Mouse (Mus musculus): Measurements from ENCODE around the gene Gtf2ird1.
A peak's percentile ranks its signal among the peaks of the same experiment; 100 is the strongest.
"Not testable (repeated sequence)": the region's sequence is repeated elsewhere in the genome, so short reads cannot be mapped to it uniquely, and the experiment has no call there.

The Gtf2ird1 gene

DNA sequence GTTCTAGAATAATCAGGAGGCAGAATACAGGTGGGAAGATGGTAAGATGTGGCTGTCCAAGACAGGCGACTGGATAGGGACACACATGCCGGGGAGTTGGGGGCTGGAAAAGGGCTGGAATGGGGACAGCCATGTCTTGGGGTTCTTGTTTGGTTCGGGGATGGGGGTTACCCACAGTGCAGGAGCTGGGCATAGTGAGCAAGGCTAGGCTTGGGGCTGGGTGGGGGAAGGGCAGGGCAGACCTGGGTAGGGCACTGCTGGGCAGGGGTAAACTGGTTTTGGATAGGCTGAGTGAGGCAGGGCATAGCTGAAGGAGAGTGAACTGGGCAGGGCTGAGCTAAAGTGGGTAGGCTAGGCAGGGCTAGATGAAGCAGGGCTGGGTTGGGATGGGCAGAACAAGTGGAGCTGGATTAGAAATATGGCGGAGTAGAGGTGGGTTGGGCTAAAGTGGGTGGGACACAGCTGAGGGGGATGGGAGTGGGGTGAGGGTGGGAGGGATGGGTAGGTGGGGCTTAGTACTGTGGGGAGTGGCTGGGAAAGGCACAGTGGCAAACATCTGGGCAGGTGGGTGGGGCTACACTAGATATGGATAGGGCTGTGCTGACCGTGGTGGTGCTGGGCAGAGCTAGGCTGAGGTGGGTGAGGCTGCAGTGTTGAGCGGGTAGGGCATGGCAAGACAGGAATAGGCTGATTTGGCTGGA is 46.8 kb downstream of the Gtf2ird1 start:
- no peak for DNase-seq (ENCODE audit: low spot score in 2 of 2)

DNA sequence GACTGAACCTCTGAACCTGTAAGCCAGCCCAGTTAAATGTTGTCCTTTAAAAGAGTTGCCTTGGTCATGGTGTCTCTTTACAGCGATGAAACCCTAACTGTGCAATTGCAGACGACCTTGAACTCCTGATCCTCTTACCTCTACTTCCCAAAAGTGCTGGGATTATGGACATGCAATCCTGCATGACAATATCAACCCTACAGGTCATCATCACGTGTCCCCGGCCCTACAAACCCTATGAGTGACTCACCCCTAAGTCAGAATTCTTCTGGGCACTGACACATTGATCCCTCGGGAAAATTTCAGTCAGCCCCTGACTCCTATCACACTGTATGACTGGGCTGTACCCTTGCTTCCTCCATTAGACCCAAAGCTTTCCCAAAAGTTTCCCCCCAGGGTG is 48.4 kb downstream of the Gtf2ird1 start:
- DNase-seq (ENCODE audit: low spot score in 2 of 2) = no peak

DNA sequence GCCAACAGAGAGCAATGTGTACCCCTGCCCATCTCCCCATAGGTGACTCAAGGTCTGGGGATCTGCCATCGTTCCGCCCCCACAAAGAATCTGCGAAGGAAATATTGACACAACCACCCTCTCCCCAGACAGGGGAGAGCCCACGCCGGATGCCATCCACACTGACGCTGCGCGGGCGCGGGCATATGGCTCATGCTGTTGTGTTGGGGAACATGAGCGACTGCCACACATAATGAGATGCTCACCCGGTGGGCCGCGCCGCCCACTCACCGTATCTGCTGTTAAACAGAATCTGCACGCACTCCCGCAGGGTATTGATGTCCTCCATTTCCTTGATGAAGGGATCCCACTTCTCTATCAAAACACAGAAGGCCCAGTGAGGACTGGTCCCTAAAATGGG is 54.7 kb downstream of the Gtf2ird1 start:
- DNase-seq (ENCODE audit: low spot score in 2 of 2) = peak; percentile 67 to 70

DNA sequence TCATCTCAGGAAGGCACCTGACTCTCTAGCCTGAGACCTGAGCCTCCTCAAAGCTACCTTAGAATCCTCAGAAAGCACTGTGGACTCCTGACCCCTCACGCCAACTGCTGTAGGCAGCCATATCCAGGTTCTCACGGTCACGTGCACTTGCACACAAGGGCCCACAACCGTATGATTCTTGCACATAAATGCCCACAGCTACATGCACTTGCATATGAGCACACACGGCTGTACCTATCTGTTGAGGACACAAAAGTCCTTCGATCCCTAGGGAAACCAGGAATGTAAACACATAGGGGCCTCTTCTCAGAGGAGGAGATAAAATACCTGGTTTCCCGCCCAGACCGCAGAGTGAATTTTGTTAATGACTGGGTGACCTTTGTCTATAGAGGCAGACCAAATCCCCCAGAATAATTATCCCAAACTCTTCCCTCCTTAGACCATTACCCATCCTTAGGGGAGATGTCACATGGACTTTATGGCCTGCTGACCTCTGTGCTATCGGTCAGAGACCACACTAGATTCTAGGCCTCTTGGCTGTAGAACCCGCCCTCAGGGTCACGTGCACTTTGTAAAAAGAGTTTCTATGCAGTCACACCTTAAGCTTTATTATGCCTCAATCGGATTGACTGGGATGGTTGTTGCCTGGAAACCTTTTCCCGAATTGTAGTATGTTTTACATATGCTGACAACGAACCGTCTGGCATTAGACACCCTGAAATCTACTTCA is 58.9 kb downstream of the Gtf2ird1 start:
- DNase-seq (ENCODE audit: low spot score in 2 of 2) = no peak

DNA sequence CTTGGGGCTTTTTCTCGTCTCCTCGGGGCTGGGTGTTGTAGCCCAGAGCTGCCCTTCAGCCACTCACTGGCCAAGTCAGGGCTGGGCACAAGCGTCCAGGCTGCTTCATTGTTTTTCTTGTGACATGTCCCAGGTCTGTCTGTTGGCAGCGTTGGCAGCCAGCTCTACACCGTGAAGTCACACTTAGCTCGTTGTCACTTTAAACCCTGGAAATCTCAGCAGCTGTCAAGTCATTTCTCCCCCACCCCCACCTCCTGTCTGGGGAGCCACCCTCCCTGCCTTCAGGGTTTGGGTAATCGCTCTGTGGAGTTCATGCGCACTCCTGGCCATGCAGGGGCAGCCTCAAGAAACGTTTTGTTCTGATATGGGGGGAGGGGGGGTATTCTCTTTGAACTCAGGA is 60.0 kb downstream of the Gtf2ird1 start:
- no peak for DNase-seq (ENCODE audit: low spot score in 2 of 2)

DNA sequence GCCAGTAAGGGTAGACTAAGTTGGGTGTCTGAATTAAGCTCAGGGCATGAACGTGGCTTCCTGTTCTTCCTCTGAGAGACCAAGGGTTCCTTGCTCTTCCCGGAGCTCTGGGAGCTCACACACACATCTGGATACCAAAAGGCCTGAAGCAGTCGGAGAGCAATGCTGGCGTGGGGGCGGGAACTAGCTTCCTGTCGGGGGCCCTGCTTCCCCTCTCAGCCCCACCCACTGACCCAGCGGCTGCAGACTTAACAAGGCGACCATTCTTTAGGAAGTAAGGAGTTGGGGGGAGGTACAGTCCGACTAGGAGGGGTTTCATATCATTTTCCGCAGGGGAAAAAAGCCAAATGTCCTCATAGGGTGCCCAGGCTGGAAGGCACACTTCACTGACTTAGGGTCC is 61.9 kb downstream of the Gtf2ird1 start:
- no peak for DNase-seq (ENCODE audit: low spot score in 2 of 2)

DNA sequence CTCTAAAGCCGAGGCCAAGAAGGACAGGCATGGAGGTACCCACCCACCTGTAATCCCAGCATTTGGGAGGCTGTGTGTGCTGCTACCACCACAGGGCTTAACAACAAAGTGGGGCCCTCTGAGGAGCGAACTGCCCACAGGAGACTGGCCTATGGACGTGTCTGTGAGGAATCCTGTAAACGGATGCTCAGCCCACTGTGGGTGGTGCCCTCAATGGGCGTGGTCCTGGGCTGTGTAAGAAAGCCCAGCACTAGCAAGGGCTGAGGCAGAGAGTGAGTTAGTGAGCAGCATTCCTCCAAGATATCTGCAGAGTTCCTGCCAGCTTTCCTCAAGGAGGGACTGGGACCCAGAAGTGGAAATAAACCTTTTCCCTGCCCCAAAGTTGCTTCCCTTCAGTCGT is 62.9 kb downstream of the Gtf2ird1 start:
- DNase-seq (ENCODE audit: low spot score in 2 of 2) = no peak

DNA sequence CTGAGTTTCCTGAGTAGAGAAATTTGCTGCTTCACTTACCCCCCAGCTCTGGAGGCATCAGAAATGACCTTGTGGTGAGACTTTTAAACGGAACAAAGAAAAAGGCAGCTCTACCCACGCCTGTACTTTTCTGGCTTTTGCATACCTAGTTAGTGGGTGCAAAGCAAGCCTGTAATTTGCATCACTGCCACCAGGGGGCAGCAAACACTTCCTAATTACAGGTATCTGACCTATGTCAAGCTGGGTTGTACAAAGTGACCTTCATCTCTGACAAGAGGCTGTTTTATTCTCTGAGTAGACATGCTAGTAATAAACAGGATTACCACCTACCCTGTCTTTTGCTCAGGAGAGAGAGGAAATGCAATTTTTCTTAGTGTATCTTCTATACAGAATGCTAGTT is 71.4 kb downstream of the Gtf2ird1 start:
- DNase-seq (ENCODE audit: low spot score in 2 of 2) = peak; percentile 55 to 68

DNA sequence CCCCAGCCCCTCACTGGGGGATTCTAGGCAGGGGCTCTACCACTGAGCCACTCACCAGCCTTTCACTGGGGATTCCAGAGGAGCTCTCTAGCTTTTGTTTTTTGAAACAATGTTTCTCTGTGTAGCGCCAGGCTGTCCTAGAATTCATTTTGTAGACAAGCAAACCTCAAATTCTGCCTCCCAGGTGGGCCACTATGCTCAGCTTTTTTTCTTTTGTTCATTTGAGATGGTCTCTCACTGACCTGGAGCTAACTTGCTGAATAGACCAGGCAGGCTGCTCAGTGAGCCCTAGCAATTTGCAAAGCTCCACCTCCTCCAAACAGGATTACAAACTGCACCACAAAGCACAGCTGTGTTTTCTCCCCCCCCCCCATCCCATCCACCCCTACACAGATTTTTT is 81.3 kb downstream of the Gtf2ird1 start:
- no peak for DNase-seq (ENCODE audit: low spot score in 2 of 2)

DNA sequence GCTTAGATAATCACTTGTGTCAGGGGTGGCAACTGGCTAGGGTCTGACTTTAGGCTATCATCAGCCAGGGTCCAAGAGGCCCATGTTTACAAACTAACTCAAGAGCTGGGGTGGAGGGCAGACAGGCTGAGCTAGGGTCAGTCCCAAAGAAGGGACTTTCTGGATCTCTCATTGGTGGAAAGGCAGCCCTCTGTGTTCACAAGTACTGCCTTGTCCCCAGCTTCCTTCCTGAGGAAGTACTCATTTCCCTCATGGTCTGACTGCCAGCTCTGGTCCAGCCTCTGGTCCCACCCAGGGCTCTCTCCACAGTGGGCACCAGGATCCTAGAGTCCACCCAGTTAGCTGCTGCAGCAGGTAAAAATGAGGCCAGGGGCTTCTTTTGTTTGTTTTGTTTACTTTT is 82.0 kb downstream of the Gtf2ird1 start:
- no peak for DNase-seq (ENCODE audit: low spot score in 2 of 2)

DNA sequence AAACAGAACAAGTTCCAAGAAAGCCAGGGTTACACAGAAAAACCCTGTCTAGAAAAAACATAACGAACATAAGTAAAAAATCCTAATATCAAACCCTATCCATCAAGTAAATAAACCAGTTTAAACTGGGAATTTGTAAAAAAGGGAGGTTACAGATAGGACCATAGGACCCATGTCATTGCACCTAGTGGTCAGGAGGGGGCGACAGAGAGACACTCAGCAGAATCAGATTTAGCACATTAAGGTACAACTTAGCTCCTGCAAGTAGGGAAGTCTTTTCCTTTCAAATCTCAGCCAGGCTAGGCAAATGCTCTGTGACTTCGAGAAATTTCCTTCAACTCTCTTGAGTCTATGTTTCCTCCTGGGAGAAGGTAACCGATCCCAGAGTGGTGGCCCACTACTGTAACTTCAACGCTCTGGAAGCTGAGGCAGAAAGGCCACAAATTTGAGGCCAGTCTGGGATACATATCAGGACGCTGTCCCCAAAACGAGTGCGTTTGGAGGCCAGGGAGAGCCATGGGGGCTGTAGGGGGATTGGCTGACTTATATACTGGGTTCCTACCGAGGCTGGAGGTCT is 82.5 kb downstream of the Gtf2ird1 start:
- peak; percentile 40 to 72 for DNase-seq (ENCODE audit: low spot score in 2 of 2)

DNA sequence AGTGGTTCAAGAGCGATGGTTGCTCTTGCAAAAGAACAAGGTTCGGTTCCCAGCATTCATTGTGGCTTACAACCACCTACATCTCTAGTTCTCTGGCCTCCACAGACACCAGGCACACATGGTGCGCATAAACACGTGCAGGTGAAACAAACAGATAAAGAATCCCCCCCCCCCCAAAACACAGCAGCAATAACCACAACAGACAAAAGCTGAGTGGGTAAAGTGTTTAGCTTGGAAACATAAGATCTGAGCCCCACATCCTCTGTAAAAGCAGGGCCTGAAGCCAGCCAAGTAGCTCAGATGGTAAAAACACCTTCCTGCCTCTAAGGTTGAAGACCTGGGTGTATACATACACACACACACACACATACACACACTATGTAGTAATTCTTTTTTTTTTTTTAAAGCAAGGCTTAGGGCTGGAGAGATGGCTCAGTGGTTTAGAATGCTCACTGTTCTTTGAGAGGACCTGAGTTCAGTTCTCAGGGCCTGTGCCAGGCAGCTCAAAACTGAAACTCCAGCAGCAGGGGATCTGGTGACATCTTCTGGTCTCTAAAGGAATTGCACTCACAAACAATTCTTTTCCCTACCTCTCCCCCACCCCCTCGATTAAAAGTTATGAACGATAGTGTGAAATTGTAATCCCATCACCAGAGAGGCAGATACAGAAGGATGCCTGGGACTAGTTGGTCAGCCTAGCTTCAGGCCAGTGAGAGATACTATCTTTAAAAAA is 83.4 kb downstream of the Gtf2ird1 start:
- no peak for DNase-seq (ENCODE audit: low spot score in 2 of 2)

DNA sequence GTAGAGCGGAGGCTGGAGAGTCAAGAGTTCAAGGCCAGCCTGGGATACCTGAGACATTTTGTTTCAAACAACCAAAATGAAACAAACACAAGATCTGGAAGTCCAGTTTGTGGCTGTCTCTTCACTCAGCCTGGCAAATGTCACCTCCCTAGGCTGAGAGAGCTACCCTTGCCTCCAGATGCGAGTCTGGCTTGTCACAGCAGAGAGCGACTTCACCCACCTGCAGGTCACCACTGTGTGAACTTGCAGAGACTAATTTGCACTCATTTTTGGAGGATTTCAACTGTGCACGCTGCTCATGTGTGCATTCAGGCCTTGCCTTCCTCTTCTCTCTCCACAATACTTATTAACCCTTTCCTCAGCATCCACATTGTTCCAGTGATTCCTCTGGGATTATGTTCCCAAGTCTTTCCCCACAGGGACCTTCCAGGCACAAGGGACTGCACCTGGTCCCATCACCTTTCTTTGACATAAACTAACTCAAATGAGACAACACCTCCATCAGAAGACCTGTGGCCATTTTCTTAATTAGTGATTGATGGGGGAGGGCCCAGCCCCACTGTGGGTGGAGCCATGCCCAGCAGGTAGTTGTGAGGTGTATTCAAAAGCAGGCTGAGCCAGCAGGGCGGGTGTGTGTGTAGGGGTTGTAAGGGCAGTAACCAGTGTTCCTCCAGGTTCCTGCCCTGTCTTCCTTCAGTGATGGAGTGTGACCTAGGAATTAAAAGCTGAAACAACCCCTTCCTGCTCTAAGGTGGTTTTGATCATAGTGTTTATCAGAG is 84.8 kb downstream of the Gtf2ird1 start:
- no peak for DNase-seq (ENCODE audit: low spot score in 2 of 2)

DNA sequence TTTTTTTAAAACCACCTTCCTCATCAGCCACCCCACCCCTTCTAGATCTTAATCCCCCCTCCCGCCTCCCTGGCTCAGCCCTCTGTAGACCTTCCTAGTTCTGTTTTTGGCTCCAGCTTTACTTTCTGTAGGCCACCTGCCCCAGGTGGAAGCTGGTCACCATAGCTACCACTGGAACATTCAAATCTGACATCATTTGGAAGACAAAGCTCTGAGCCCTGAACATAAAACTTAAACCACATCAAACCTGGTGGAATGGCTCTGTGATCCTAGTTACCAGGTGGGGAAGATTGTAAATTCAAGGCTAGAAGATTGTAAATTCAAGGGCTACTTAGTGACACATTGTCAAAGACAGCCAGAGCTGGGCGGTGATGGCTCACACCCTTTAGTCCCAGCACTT is 85.7 kb downstream of the Gtf2ird1 start:
- no peak for DNase-seq (ENCODE audit: low spot score in 2 of 2)

DNA sequence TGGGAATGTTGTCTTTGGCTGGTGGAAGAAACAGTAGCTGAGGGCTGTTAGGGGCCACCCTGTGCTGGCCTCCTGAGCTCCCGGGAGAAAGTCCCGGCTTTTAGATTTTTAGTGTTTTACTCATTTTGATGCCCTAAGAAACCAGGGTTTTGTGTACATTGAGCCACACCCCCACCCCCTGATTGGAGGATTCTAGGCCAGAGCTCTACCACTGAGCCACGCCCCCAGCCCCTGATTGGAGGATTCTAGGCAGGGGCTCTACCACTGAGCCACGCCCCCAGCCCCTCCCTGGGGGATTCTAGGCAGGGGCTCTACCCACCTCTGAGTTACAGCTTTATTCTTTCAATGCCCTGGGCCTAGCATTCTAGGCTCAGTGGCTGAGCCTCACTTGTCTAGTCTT is 97.4 kb downstream of the Gtf2ird1 start:
- no peak for DNase-seq (ENCODE audit: low spot score in 2 of 2)

DNA sequence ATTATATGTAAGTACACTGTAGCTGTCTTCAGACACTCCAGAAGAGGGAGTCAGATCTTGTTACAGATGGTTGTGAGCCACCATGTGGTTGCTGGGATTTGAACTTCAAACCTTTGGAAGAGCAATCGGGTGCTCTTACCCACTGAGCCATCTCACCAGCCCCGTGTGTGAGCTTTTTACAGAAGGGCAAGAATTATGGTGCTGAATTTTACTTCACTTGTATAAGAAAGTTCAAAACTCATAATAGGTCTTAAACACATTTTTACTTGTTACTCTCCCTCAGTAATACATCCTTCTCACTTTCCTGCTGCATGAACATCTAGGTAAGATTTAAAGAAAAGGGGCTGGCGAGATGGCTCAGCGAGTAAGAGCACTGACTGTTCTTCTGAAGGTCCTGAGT is 101.1 kb downstream of the Gtf2ird1 start:
- DNase-seq (ENCODE audit: low spot score in 2 of 2) = not testable (repeated sequence)

DNA sequence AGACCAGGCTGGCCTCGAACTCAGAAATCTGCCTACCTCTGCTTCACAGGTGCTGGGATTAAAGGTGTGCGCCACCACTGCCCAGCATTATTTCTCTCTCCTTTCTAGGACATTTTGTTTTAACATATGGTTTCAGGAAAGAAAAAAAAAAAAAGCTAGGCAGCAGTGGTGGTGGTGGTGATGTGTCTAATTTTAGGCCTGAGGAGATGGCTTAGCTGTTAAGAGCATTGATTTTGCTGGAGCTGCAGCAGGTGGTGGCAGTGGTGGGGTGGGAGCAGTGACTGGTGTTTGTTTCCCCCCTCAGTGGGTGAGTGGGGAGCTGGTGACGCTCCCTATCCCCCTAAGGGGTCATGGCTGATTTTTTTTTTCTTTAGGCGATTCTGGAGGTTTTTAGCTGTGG is 103.4 kb downstream of the Gtf2ird1 start:
- peak in 1 of 2 experiments; percentile 26 for DNase-seq (ENCODE audit: low spot score in 2 of 2)

DNA sequence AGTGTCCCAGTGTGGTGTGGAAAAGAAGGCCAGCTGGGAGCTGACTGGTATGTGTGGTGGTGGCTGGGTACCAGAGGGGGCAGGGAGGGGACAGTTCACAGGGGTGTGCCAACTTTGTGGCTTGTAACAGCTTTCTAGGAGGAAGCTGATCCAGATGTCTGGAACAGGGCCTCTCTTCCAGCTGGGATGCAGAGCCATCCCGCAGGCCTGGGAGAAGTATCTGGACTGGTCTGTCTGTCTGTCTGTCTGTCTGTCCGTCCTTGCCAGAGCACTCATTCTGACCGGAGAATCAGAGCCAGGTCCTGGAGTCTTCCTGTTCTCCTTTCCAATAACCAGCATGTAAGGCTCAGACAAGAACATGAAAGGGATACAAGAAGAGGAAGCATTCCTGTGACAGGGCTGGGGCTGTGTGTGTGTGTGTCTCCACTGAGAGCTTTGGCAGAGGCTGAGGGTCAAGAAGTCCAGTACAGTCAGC is 104.0 kb downstream of the Gtf2ird1 start:
- DNase-seq (ENCODE audit: low spot score in 2 of 2) = peak in 1 of 2 experiments; percentile 9

DNA sequence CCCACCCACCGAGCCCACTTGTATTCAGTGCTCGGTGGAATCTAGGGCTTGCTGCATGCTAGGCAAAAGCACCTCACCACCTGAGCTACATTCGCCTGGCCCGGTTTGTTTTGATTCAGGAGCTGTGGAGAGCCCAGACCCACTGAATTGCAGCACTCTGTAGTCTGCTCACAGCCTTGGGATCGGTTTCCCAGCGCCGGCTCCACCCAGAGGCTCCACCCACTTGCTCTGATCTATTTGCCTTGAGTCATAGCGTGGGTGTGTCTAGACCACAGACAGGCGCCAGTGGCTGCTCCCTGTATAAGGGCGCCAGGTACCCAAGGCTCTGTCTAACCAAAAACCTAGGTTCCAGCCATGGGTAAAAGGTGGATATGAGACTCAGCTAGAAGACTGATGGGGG is 105.9 kb downstream of the Gtf2ird1 start:
- DNase-seq (ENCODE audit: low spot score in 2 of 2) = peak; percentile 44 to 45

DNA sequence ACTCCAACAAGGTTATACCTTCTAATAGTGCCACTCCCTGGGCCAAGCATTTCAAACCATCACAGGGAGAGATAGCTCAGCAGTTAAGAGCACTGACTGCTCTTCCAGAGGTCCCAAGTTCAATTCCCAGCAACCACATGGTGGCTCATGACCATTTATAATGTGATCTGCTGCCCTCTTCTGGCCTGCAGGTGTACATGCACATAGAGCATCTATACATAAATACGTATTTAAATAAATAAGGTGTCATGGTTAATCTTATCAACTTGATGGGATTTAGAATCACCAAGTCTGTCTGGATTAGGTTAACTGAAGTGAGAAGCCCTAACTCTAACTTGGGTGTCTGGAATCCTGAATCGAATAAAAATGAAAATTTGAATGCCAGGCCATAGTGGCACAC is 109.5 kb downstream of the Gtf2ird1 start:
- no peak for DNase-seq (ENCODE audit: low spot score in 2 of 2)

DNA sequence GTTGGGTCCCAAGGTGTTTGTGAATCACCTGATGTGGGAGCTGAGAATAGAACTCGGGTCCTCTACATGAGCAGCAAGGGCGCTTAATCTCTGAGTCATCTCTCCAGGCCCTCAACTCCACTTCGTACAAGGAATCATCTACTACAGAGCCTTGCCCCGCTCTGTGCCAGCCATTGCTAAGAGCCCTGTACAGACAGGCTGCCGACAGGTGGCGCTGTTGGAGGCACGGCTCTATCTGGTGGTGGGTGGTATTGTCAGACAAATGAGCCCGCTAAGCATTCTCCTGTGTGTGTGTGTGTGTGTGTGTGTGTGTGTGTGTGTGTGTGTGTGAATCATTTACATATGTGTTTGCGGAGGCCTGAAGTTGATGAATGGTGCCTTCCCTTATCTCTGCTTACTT is 111.1 kb downstream of the Gtf2ird1 start:
- no peak for DNase-seq (ENCODE audit: low spot score in 2 of 2)

DNA sequence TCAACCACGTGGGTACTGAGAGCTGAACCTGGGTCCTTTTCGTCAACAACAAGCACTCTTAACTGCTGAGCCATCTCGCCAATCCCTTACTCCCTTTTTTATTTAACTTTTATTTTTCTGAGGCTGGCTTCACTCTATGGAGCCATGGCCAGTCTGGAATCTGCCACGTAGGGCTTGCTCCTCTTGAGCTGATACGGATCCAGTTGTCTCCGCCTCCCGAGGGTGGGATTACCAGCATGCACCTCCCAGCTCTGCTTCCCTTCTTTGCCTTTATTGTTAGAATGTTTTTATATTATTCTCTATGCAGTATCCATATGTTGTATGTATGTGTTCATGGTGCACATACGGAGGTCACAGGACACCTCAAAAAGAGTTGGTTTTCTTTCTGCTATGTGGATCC is 112.4 kb downstream of the Gtf2ird1 start:
- DNase-seq (ENCODE audit: low spot score in 2 of 2) = no peak
